Mouse (Mus musculus) lung, adult 2 months (tissue): ENCODE data around the gene Psmc5.

Source experiments
- CTCF ChIP-seq: fragments of 200-500 bp; IDR thresholded peaks from 2 replicates; pipeline ENCODE4 v1.5.1; 2011; ENCODE audit warnings: mild to moderate bottlenecking, low read length, control low read depth; ENCODE audit not compliant: insufficient read depth
- POLR2A ChIP-seq: fragments of 200-500 bp; IDR thresholded peaks from 2 replicates; pipeline ENCODE4 v1.6.1; 2011; ENCODE audit warnings: low read depth, mild to moderate bottlenecking, control low read depth, low read length, borderline replicate concordance; ENCODE audit errors: extremely low read depth

- TF ChIP-seq CTCF (no peak), POLR2A (no peak)
These were observed 1.2 kb upstream of the Psmc5 start for GRCm38 (mm10) chr11:106254767-106255166.
